Mouse (Mus musculus) heart, postnatal 0 days (tissue): ENCODE data around the gene Tnnt2. TPM values are rescaled to one million over a fixed set of nuclear protein-coding genes. Genes with fewer than 3 reads are reported as not detected.
A peak's percentile ranks its signal among the peaks of the same experiment; 100 is the strongest.

Experiments
- ATAC-seq: fragments of 200-750 bp; cut with Nextera tagmentation; 2 replicates; pipeline ENCODE4 v1.8.0; 2017; ENCODE audit warnings: low read depth, moderate number of reproducible peaks, moderate library complexity; ENCODE audit not compliant: insufficient read depth
- DNase-seq: peaks from one replicate; pipeline ENCODE4 v3.0.0-alpha.2; 2016; ENCODE audit warnings: low spot score
- H3K27ac ChIP-seq: fragments of 300-500 bp; sonication (generic); 2 replicates; pipeline ENCODE4 v1.5.1; 2014; ENCODE audit warnings: low read depth, mild to moderate bottlenecking
- H3K27me3 ChIP-seq: fragments of 300-500 bp; sonication (generic); 2 replicates; pipeline ENCODE4 v1.6.1; 2014; ENCODE audit warnings: low read length, mixed read lengths; ENCODE audit not compliant: control insufficient read depth, insufficient read depth
- H3K36me3 ChIP-seq: fragments of 300-500 bp; sonication (generic); replicated peaks from 2 replicates; pipeline ENCODE4 v1.6.1; 2014; ENCODE audit warnings: low read length, mixed read lengths; ENCODE audit not compliant: control insufficient read depth, insufficient read depth
- H3K4me1 ChIP-seq: fragments of 300-500 bp; sonication (generic); 2 replicates; pipeline ENCODE4 v1.6.1; 2014; ENCODE audit warnings: antibody characterized with exemption; ENCODE audit not compliant: control insufficient read depth, insufficient read depth
- H3K4me2 ChIP-seq: fragments of 300-500 bp; sonication (generic); 2 replicates; pipeline ENCODE4 v1.6.1; 2014; ENCODE audit warnings: low read depth, mild to moderate bottlenecking, low read length, moderate library complexity
- H3K4me3 ChIP-seq: fragments of 300-500 bp; sonication (generic); 2 replicates; pipeline ENCODE4 v1.5.1; 2014; ENCODE audit warnings: low read depth, low read length
- H3K9ac ChIP-seq: fragments of 300-500 bp; sonication (generic); replicated peaks from 2 replicates; pipeline ENCODE4 v1.6.1; 2014; ENCODE audit warnings: low read depth, low read length, mixed read lengths
- H3K9me3 ChIP-seq: fragments of 300-500 bp; sonication (generic); replicated peaks from 2 replicates; pipeline ENCODE4 v1.6.1; 2016; ENCODE audit warnings: low read length; ENCODE audit not compliant: control insufficient read depth
- CTCF ChIP-seq: IDR thresholded peaks from 2 replicates; pipeline ENCODE4 v1.5.1; 2016; ENCODE audit warnings: antibody characterized with exemption, control low read depth, low read depth
- EP300 ChIP-seq: IDR thresholded peaks from 2 replicates; pipeline ENCODE4 v1.6.1; 2016; ENCODE audit warnings: antibody characterized with exemption, low read depth
- WGBS: fragments of 180-500 bp; shearing (Covaris S2); extraction: QIAGEN DNeasy Blood & Tissue Kit; methylation state at CpG from one replicate; pipeline ENCODE4 v1.1.7; 2014; 5-methylcytosine and 5-hydroxymethylcytosine counted together
- polyA plus RNA-seq: library from polyadenylated mRNA; unstranded; fragments of >200 nt; fragmentation: Nextera tagmentation; extraction: Ambion mirVana; gene quantifications from 2 replicates; pipeline ENCODE4 v1.2.1, GENCODE M21; 2015
- total RNA-seq: library from RNA; depleted of rRNA; stranded (reverse); fragments of >200 nt; gene quantifications from 2 replicates; pipeline ENCODE4 v1.2.3, GENCODE M21; 2014; ENCODE audit warnings: low replicate concordance

Gene Tnnt2
- total and polyA plus RNA-seq, 2 experiments from 2014 or later, result 1,929 to 14,025 TPM

GRCm38 (mm10) chr1:135800192-135800950, 35.8 kb upstream of the Tnnt2 start:
- Histone ChIP-seq H3K4me3 (peak overlapping the region; percentile 48), H3K27ac (peak overlapping the region; percentile 95), H3K4me2 (peak overlapping the region; percentile 57), H3K9me3 (no peaks in the 10 kb centered on the region), H3K4me1 (peaks cover 39% of the 10 kb centered on the region), H3K27me3 (no peaks in the 10 kb centered on the region), H3K9ac (peak overlapping the region; percentile 68), H3K36me3 (peaks cover 12% of the 10 kb centered on the region; the same call in 1 of the 2 replicates)
- 17% methylated on average over 8 of the region's 8 CpGs for WGBS
- no peak for TF ChIP-seq CTCF
- TF ChIP-seq EP300, result peak; percentile 99
- DNase-seq, result peak; percentile 91
- ATAC-seq, result peak; percentile 87

GRCm38 (mm10) chr1:135807546-135807945, 28.6 kb upstream of the Tnnt2 start:
- DNase-seq (no peak), ATAC-seq (peak; percentile 16; the same call in 1 of the 2 replicates)
- peaks cover 52% of the 10 kb centered on the region for H3K36me3 ChIP-seq
- no peak for TF ChIP-seq EP300
- TF ChIP-seq CTCF, result no peak
- H3K4me1 ChIP-seq, result peaks cover 7% of the 10 kb centered on the region; the same call in 1 of the 2 replicates
- H3K27me3 ChIP-seq, result no peaks in the 10 kb centered on the region
- peak overlapping the region; percentile 39 for H3K27ac ChIP-seq
- no peak overlapping the region for H3K9ac ChIP-seq
- H3K4me2 ChIP-seq, result no peak overlapping the region
- H3K4me3 ChIP-seq, result no peak overlapping the region
- 33% methylated on average over 10 of the region's 10 CpGs for WGBS
- no peaks in the 10 kb centered on the region for H3K9me3 ChIP-seq

DNA sequence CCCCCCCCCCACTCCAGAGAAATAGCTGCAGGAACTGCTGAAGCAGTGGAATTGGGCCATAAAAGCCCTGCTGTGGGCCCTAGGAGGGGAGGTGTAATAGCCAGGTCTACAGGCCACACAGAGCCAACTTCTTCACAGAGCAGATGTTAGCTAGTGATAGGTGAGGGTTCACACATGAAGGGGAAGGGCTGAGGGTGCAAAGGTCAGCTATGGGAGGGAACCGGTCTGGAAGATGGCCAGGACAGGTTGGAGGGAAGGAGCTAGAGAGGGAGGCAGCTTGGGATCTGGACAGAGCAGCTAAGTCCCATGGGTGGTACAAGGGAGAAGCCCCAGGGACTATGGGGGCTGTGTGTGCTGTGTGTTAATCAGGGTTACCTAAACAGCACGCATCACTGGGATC, 26.0 kb upstream of the Tnnt2 start:
- H3K4me1 ChIP-seq, result peaks cover 21% of the 10 kb centered on the region
- H3K36me3 ChIP-seq, result peaks cover 42% of the 10 kb centered on the region
- H3K4me3 ChIP-seq, result no peak overlapping the region
- H3K27ac ChIP-seq, result peak overlapping the region; percentile 7; the same call in 1 of the 2 replicates
- TF ChIP-seq EP300 (no peak), CTCF (no peak)
- no peak overlapping the region for H3K9ac ChIP-seq
- no peak for DNase-seq
- no peaks in the 10 kb centered on the region for H3K9me3 ChIP-seq
- no peaks in the 10 kb centered on the region for H3K27me3 ChIP-seq
- H3K4me2 ChIP-seq, result no peak overlapping the region
- 58% methylated on average over 2 of the region's 2 CpGs for WGBS
- no peak for ATAC-seq

DNA sequence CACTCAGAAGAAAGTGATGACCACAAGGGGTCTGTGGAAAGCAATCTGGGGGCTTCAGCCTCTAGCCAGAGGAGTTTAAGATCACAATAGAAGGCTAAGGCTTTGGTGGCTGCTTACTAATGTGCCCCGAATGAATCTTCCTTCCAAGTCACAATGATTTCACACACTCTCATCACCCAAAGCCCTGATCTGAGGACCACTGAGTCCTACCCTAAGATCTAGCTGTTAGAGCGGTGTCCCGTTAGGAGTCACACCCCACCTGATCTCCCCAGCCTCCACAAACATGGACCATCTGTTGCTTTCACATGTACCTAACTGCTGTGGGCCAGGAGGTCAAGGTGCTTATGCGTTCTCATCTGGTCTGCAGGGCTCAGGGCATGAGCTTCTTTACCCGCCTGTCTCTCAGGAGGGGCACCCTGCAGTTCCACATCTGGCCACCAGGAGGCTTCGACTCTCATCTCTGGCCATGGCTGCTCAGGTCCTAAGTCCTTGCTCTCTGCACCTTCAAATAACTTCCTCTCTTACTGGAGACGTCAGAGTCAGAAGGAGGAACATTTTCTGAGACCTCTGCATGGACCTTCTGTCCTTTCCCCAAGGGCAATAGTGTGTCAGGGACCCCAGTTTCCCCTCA, 25.0 kb upstream of the Tnnt2 start:
- Histone ChIP-seq H3K4me3 (no peak overlapping the region), H3K4me1 (peaks cover 21% of the 10 kb centered on the region), H3K9me3 (no peaks in the 10 kb centered on the region), H3K36me3 (peaks cover 34% of the 10 kb centered on the region), H3K4me2 (no peak overlapping the region), H3K27ac (peak overlapping the region; percentile 87), H3K9ac (no peak overlapping the region), H3K27me3 (no peaks in the 10 kb centered on the region)
- TF ChIP-seq CTCF (peak; percentile 94), EP300 (no peak)
- ATAC-seq (peak; percentile 39; the same call in 1 of the 2 replicates), DNase-seq (peak; percentile 76)
- 24% methylated on average over 7 of the region's 7 CpGs for WGBS

- Histone ChIP-seq H3K27ac (peak overlapping the region; percentile 87), H3K36me3 (peaks cover 34% of the 10 kb centered on the region), H3K4me2 (no peak overlapping the region), H3K27me3 (0 out of 2 replicates have a peak, but pooled peaks cover 5% of the 10 kb centered on the region), H3K9me3 (no peaks in the 10 kb centered on the region), H3K4me1 (peaks cover 21% of the 10 kb centered on the region), H3K4me3 (no peak overlapping the region), H3K9ac (no peak overlapping the region)
- TF ChIP-seq CTCF, result no peak
- TF ChIP-seq EP300, result 0 out of 2 replicates have a peak, but pooled peaks have one; percentile 28
- DNase-seq (no peak), ATAC-seq (peak; percentile 20)
- 25% methylated on average over 3 of the region's 3 CpGs for WGBS
Measured at GRCm38 (mm10) chr1:135812205-135812604, 23.9 kb upstream of the Tnnt2 start.
